Mouse (Mus musculus): ENCODE measurements at regions not wholly inside any gene's neighbourhood (a gene's known extent, or its start where the extent isn't known, plus 50 kb on each side); places are given as distances from the start of the nearest gene placed in this dataset.

DNA sequence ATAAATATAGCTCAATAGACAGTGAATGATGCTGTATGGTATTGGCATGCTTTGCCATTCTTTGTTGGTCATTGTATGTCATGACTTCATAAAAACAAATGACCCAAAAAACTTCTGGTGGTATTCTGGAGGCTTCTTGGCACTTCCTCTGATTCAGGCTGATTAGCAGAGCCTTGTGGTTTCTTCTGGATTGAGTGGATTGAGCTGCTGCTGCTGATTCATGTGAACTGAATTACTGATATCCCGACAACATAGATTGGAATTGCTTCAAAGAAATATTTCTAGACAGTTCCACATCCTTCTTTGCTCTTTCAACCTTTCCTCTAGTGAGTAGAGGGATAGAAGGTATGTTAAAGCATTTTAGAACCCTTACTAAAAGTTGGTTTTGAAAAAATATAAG, 559.9 kb downstream of the Prdm13 start:
- H3K9ac ChIP-seq (ENCODE audit: low read depth, low read length), result no peak overlapping the region

DNA sequence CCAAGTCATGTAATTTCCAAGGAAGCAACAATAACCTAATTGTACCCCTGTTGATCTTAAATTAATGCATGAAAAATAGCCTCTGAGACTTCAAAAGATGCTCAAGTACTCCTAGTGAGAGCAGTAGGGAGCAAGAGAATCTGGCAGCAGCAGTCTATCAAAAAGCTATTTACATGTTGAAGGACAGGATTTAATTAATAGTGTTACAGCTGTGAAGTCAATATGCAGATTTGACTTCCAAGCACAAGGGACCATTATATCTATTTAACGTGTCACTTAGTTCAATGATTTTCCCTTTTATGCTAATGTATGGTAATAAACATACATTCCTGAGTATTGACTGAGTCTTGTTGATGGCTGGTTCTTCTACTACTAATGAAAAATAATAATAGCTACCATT, 590.0 kb downstream of the Prdm13 start:
- H3K4me1 ChIP-seq (replicated peaks; ENCODE audit: control insufficient read depth, insufficient read depth, low read length), result no peaks in the 10 kb centered on the region
- WGBS, result 88% methylated on average over 1 of the region's 1 CpGs
- no peak overlapping the region for H3K9ac ChIP-seq (ENCODE audit: low read depth, low read length)
- H3K4me2 ChIP-seq (replicated peaks; ENCODE audit: low read depth), result no peak overlapping the region
- H3K9me3 ChIP-seq (ENCODE audit: control insufficient read depth), result no peaks in the 10 kb centered on the region
- no peak for ATAC-seq
- H3K36me3 ChIP-seq (ENCODE audit: control insufficient read depth, insufficient read depth), result no peaks in the 10 kb centered on the region
- no peak for TF ChIP-seq CTCF (IDR thresholded peaks at IDR 0.05; ENCODE audit: low read depth)
- no peaks in the 10 kb centered on the region for H3K27me3 ChIP-seq (replicated peaks; ENCODE audit: control insufficient read depth, insufficient read depth, low read length)
- H3K4me3 ChIP-seq (ENCODE audit: low read depth, low read length), result no peak overlapping the region
- no peak overlapping the region for H3K27ac ChIP-seq (ENCODE audit: low read depth, low read length)

More for the DNA sequence above, 559.9 kb downstream of the Prdm13 start:
- H3K27me3 ChIP-seq (replicated peaks; ENCODE audit: control insufficient read depth, insufficient read depth, low read length), result no peaks in the 10 kb centered on the region
- no peak overlapping the region for H3K4me2 ChIP-seq (replicated peaks; ENCODE audit: low read depth)
- 83% methylated on average over 1 of the region's 1 CpGs for WGBS
- no peaks in the 10 kb centered on the region for H3K4me1 ChIP-seq (replicated peaks; ENCODE audit: control insufficient read depth, insufficient read depth, low read length)
- no peaks in the 10 kb centered on the region for H3K9me3 ChIP-seq (ENCODE audit: control insufficient read depth)
- no peaks in the 10 kb centered on the region for H3K36me3 ChIP-seq (ENCODE audit: control insufficient read depth, insufficient read depth)
- ATAC-seq, result no peak
- H3K27ac ChIP-seq (ENCODE audit: low read depth, low read length), result no peak overlapping the region
- TF ChIP-seq CTCF (IDR thresholded peaks at IDR 0.05; ENCODE audit: low read depth), result no peak
- H3K4me3 ChIP-seq (ENCODE audit: low read depth, low read length), result no peak overlapping the region

DNA sequence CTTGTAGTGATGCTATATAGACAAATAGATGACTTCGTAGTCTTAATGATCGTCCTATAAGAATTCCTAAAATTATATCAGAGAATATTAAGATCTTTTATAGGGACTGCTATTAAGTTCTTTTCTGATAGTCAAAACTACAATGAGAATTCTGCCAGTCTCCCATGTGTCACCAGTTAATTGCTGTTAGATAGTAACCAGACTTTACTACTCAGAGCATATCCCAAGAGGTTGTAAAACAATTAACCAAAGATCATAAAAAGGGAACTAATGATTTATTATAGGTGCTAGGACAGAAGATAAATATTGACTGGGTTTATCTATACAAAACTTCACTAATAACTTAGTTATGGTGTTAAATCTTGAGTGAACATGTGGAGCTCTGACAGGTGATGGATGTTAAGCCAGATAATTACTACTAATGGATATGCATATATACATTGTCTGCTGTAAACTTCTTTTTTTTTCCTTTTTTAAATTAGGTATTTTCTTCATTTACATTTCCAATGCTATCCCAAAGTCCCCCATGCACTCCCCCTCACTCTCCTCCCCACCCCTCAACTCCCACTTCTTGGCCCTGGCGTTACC, 615.5 kb downstream of the Prdm13 start:
- no peak overlapping the region for H3K4me2 ChIP-seq (replicated peaks; ENCODE audit: low read depth)
- WGBS, result 50% methylated on average over 3 of the region's 3 CpGs
- no peak for TF ChIP-seq CTCF (IDR thresholded peaks at IDR 0.05; ENCODE audit: low read depth)
- no peaks in the 10 kb centered on the region for H3K36me3 ChIP-seq (ENCODE audit: control insufficient read depth, insufficient read depth)
- H3K4me3 ChIP-seq (ENCODE audit: low read depth, low read length), result no peak overlapping the region
- H3K9ac ChIP-seq (ENCODE audit: low read depth, low read length), result no peak overlapping the region
- ATAC-seq, result no peak
- H3K4me1 ChIP-seq (replicated peaks; ENCODE audit: control insufficient read depth, insufficient read depth, low read length), result no peaks in the 10 kb centered on the region
- H3K27me3 ChIP-seq (replicated peaks; ENCODE audit: control insufficient read depth, insufficient read depth, low read length), result no peaks in the 10 kb centered on the region
- H3K9me3 ChIP-seq (ENCODE audit: control insufficient read depth), result no peaks in the 10 kb centered on the region
- no peak overlapping the region for H3K27ac ChIP-seq (ENCODE audit: low read depth, low read length)
